Comparison of ENCODE assay signal across 19 mouse cellular contexts in the genomic region with DNA sequence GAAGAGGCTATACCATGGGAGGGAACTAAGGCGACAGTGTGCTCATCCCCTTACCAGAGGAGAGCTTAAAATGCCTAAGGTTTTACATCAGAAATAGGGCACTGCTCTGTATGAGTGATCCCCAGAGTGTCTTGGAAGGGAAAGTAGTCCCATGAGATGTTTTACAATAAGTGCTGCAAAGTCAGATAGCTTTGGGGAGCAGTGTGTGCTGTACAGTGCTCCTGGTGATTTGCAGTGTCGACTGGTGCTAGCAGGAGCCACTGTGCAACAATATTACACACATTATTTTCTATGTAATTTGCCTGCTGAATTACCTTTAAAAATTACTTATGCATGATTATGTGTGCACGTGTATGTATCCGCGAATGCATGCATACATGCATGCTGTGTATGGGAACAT.
DNase-seq lines count a peak whose midpoint lies in the region; ATAC-seq lines count a peak whose summit lies in the region.
"Had no signal": no experiment of that assay in that cellular context is flagged by ENCODE, and none has a peak within 500 bp of the region (broad histone marks: within the 10 kb centered on the region; RNA-seq: fewer than 3 reads in every experiment).

No protein-coding gene starts in this region.

- 76% methylated on average over 5 of the region's 5 CpGs for WGBS in neural tube, embryonic 13.5 days
- WGBS in neural tube, embryonic 14.5 days: 70% methylated on average over 5 of the region's 5 CpGs
- 59% methylated on average over 5 of the region's 5 CpGs for WGBS in neural tube, embryonic 15.5 days

- H3K4me1 ChIP-seq in neural tube, embryonic 13.5 days (replicated peaks): no peaks in the 10 kb centered on the region
- no peaks in the 10 kb centered on the region for H3K4me1 ChIP-seq in neural tube, embryonic 14.5 days (ENCODE audit: control insufficient read depth, insufficient read depth, low read length)
- H3K4me1 ChIP-seq in neural tube, embryonic 15.5 days: peaks cover 6% of the 10 kb centered on the region; the same call in 1 of the 2 replicates
- H3K4me1 ChIP-seq: embryonic facial prominence, embryonic 10.5 days; embryonic facial prominence, embryonic 12.5 days; forebrain, embryonic 13.5 days; forebrain, embryonic 15.5 days had no signal

- peak; percentile 56 for ATAC-seq in neural tube, embryonic 13.5 days (ENCODE audit: low read depth)
- 0 out of 2 replicates have a peak, but pooled peaks have one; percentile 28 for ATAC-seq in neural tube, embryonic 14.5 days (ENCODE audit: low read depth)
- ATAC-seq in neural tube, embryonic 15.5 days (ENCODE audit: low FRiP score): peak; percentile 50; the same call in 1 of the 2 replicates
- ATAC-seq: activated CD4-positive, CD25-positive, alpha-beta regulatory T cell, adult 4 months; forebrain, embryonic 13.5 days; forebrain, embryonic 15.5 days; forebrain, postnatal 0 days had no signal

- no peak for DNase-seq in neural tube, embryonic 10.5 days (ENCODE audit: extremely low spot score, low spot score)
- DNase-seq in T-cell, adult 2 months (ENCODE audit: low spot score): no peak
- DNase-seq: adrenal gland, adult 8-10 months; adrenal gland, postnatal 14 days; adrenal gland, postnatal 36 days; cerebellum, adult 11-12 months; cerebellum, adult 2 months; cerebellum, adult 9-10 months; cerebellum, postnatal 10 days; cerebellum, postnatal 25 days; forebrain, postnatal 0 days had no signal

- H3K27ac ChIP-seq in neural tube, embryonic 13.5 days (replicated peaks): no peak overlapping the region
- H3K27ac ChIP-seq in neural tube, embryonic 14.5 days (ENCODE audit: low read depth, low read length): no peak overlapping the region
- H3K27ac ChIP-seq in neural tube, embryonic 15.5 days (replicated peaks): no peak overlapping the region
- H3K27ac ChIP-seq: embryonic facial prominence, embryonic 10.5 days; embryonic facial prominence, embryonic 12.5 days; forebrain, embryonic 13.5 days; forebrain, embryonic 15.5 days had no signal

- no peak overlapping the region for H3K4me3 ChIP-seq in neural tube, embryonic 13.5 days
- H3K4me3 ChIP-seq in neural tube, embryonic 14.5 days (ENCODE audit: low read depth, low read length): no peak overlapping the region
- no peak overlapping the region for H3K4me3 ChIP-seq in neural tube, embryonic 15.5 days (replicated peaks)
- H3K4me3 ChIP-seq: embryonic facial prominence, embryonic 10.5 days; embryonic facial prominence, embryonic 12.5 days; forebrain, embryonic 13.5 days; forebrain, embryonic 15.5 days had no signal

- H3K9ac ChIP-seq in neural tube, embryonic 13.5 days: no peak overlapping the region
- no peak overlapping the region for H3K9ac ChIP-seq in neural tube, embryonic 14.5 days (replicated peaks; ENCODE audit: low read depth, low read length)
- H3K9ac ChIP-seq in neural tube, embryonic 15.5 days (replicated peaks): no peak overlapping the region
- H3K9ac ChIP-seq: embryonic facial prominence, embryonic 12.5 days; forebrain, embryonic 13.5 days; forebrain, embryonic 15.5 days; forebrain, postnatal 0 days had no signal

- no peaks in the 10 kb centered on the region for H3K36me3 ChIP-seq in neural tube, embryonic 13.5 days
- no peaks in the 10 kb centered on the region for H3K36me3 ChIP-seq in neural tube, embryonic 14.5 days (ENCODE audit: control insufficient read depth, insufficient read depth, low read length)
- no peaks in the 10 kb centered on the region for H3K36me3 ChIP-seq in neural tube, embryonic 15.5 days
- H3K36me3 ChIP-seq: embryonic facial prominence, embryonic 10.5 days; embryonic facial prominence, embryonic 12.5 days; forebrain, embryonic 15.5 days had no signal

- no peak overlapping the region for H3K4me2 ChIP-seq in neural tube, embryonic 13.5 days
- H3K4me2 ChIP-seq in neural tube, embryonic 14.5 days (ENCODE audit: low read depth, low read length): no peak overlapping the region
- H3K4me2 ChIP-seq in neural tube, embryonic 15.5 days: no peak overlapping the region
- H3K4me2 ChIP-seq: embryonic facial prominence, embryonic 12.5 days; forebrain, embryonic 13.5 days; forebrain, embryonic 15.5 days had no signal

- no peaks in the 10 kb centered on the region for H3K9me3 ChIP-seq in neural tube, embryonic 13.5 days
- no peaks in the 10 kb centered on the region for H3K9me3 ChIP-seq in neural tube, embryonic 14.5 days (ENCODE audit: control insufficient read depth, low read length)
- H3K9me3 ChIP-seq in neural tube, embryonic 15.5 days (replicated peaks): no peaks in the 10 kb centered on the region
- H3K9me3 ChIP-seq: embryonic facial prominence, embryonic 10.5 days; embryonic facial prominence, embryonic 12.5 days; forebrain, embryonic 13.5 days; forebrain, embryonic 15.5 days had no signal

- no peaks in the 10 kb centered on the region for H3K27me3 ChIP-seq in neural tube, embryonic 13.5 days
- no peaks in the 10 kb centered on the region for H3K27me3 ChIP-seq in neural tube, embryonic 14.5 days (ENCODE audit: control insufficient read depth, insufficient read depth, low read length)
- no peaks in the 10 kb centered on the region for H3K27me3 ChIP-seq in neural tube, embryonic 15.5 days (replicated peaks)
- H3K27me3 ChIP-seq: embryonic facial prominence, embryonic 12.5 days; forebrain, embryonic 13.5 days; forebrain, embryonic 15.5 days had no signal
